Mouse (Mus musculus) embryonic fibroblast, embryonic 13.5 days (primary cell): ENCODE measurements at regions not wholly inside any gene's neighbourhood (a gene's known extent, or its start where the extent isn't known, plus 50 kb on each side); places are given as distances from the start of the nearest gene placed in this dataset.

Experiments
- CTCF ChIP-seq: IDR thresholded peaks from 2 replicates; pipeline ENCODE4 v1.5.1; 2011; ENCODE audit warnings: mild to moderate bottlenecking, control low read depth, low read length, moderate library complexity, borderline replicate concordance; ENCODE audit not compliant: insufficient read depth
- POLR2A ChIP-seq: IDR thresholded peaks from 2 replicates; pipeline ENCODE4 v1.6.1; 2011; ENCODE audit warnings: low read depth, mild to moderate bottlenecking, control low read depth, low read length, moderate library complexity

GRCm38 (mm10) chr5:9869091-9869490 is 144.1 kb upstream of the Grm3 start:
- no peak for TF ChIP-seq CTCF
- no peak for TF ChIP-seq POLR2A
